Mouse (Mus musculus) heart, embryonic 11.5 days (tissue): ENCODE results near the gene Cdca7. TPM values are rescaled to one million over a fixed set of nuclear protein-coding genes. Genes with fewer than 3 reads are reported as not detected.
A peak's percentile ranks its signal among the peaks of the same experiment; 100 is the strongest.

Experiments
- ATAC-seq: fragments of 200-750 bp; cut with Nextera tagmentation; replicated peaks from 2 replicates; pipeline ENCODE4 v1.8.0; 2017; ENCODE audit warnings: moderate library complexity; ENCODE audit not compliant: insufficient number of reproducible peaks, low FRiP score, low TSS enrichment
- H3K27ac ChIP-seq: fragments of 300-500 bp; sonication (generic); 2 replicates; pipeline ENCODE4 v1.5.1; 2014; ENCODE audit warnings: mild to moderate bottlenecking, low read depth, low read length
- H3K27me3 ChIP-seq: fragments of 300-500 bp; sonication (generic); 2 replicates; pipeline ENCODE4 v1.6.1; 2014; ENCODE audit warnings: mild to moderate bottlenecking, low read length, mixed read lengths; ENCODE audit not compliant: control insufficient read depth, insufficient read depth
- H3K36me3 ChIP-seq: fragments of 300-500 bp; sonication (generic); 2 replicates; pipeline ENCODE4 v1.6.1; 2014; ENCODE audit warnings: mild to moderate bottlenecking, low read length, moderate library complexity, mixed read lengths; ENCODE audit not compliant: control insufficient read depth, insufficient read depth
- H3K4me1 ChIP-seq: fragments of 300-500 bp; sonication (generic); 2 replicates; pipeline ENCODE4 v1.6.1; 2014; ENCODE audit warnings: low read length; ENCODE audit not compliant: control insufficient read depth, insufficient read depth
- H3K4me2 ChIP-seq: fragments of 300-500 bp; sonication (generic); 2 replicates; pipeline ENCODE4 v1.6.1; 2014; ENCODE audit warnings: mild to moderate bottlenecking, moderate library complexity
- H3K4me3 ChIP-seq: fragments of 300-500 bp; sonication (generic); 2 replicates; pipeline ENCODE4 v1.5.1; 2014; ENCODE audit warnings: low read depth, low read length
- H3K9ac ChIP-seq: fragments of 300-500 bp; sonication (generic); 2 replicates; pipeline ENCODE4 v1.6.1; 2014; ENCODE audit warnings: mild to moderate bottlenecking, low read depth, low read length, moderate library complexity
- H3K9me3 ChIP-seq: fragments of 300-500 bp; sonication (generic); replicated peaks from 2 replicates; pipeline ENCODE4 v1.6.1; 2016; ENCODE audit warnings: low read length; ENCODE audit not compliant: control insufficient read depth
- WGBS: fragments of 180-500 bp; shearing (Covaris S2); extraction: QIAGEN DNeasy Blood & Tissue Kit; methylation state at CpG from one replicate; pipeline ENCODE4 v1.1.7; 2014; ENCODE audit not compliant: insufficient replicate concordance; 5-methylcytosine and 5-hydroxymethylcytosine counted together
- polyA plus RNA-seq: library from polyadenylated mRNA; unstranded; fragments of >200 nt; fragmentation: Nextera tagmentation; extraction: Ambion mirVana; gene quantifications from 2 replicates; pipeline ENCODE4 v1.2.1, GENCODE M21; 2014

The Cdca7 gene
- polyA plus RNA-seq, 1 experiment from 2014 or later = 64.3 TPM

GRCm38 (mm10) chr2:72502041-72502813, 26.3 kb downstream of the Cdca7 start:
- Histone ChIP-seq H3K36me3 (no peaks in the 10 kb centered on the region), H3K4me3 (no peak overlapping the region), H3K4me1 (peaks cover 3% of the 10 kb centered on the region; the same call in 1 of the 2 replicates), H3K9ac (no peak overlapping the region), H3K27me3 (peaks cover 5% of the 10 kb centered on the region; the same call in 1 of the 2 replicates), H3K4me2 (no peak overlapping the region), H3K27ac (no peak overlapping the region), H3K9me3 (no peaks in the 10 kb centered on the region)
- WGBS = 83% methylated on average over 16 of the region's 16 CpGs
- ATAC-seq = no peak

GRCm38 (mm10) chr2:72503646-72504045, 27.7 kb downstream of the Cdca7 start:
- no peak overlapping the region for H3K27ac ChIP-seq
- no peak for ATAC-seq
- H3K4me3 ChIP-seq = no peak overlapping the region
- peaks cover 3% of the 10 kb centered on the region; the same call in 1 of the 2 replicates for H3K27me3 ChIP-seq
- peaks cover 9% of the 10 kb centered on the region for H3K4me1 ChIP-seq
- 68% methylated on average over 9 of the region's 9 CpGs for WGBS
- no peaks in the 10 kb centered on the region for H3K36me3 ChIP-seq
- no peaks in the 10 kb centered on the region for H3K9me3 ChIP-seq
- H3K9ac ChIP-seq = no peak overlapping the region
- H3K4me2 ChIP-seq = no peak overlapping the region

- H3K4me2 ChIP-seq = peak overlapping the region; percentile 60
- 0 out of 2 replicates have a peak overlapping the region, but pooled peaks have one; percentile 4 for H3K4me3 ChIP-seq
- H3K9ac ChIP-seq = no peak overlapping the region
- no peaks in the 10 kb centered on the region for H3K27me3 ChIP-seq
- ATAC-seq = no peak
- 25% methylated on average over 18 of the region's 18 CpGs for WGBS
- H3K4me1 ChIP-seq = peaks cover 9% of the 10 kb centered on the region; the same call in 1 of the 2 replicates
- no peaks in the 10 kb centered on the region for H3K9me3 ChIP-seq
- no peaks in the 10 kb centered on the region for H3K36me3 ChIP-seq
- no peak overlapping the region for H3K27ac ChIP-seq
These were observed 32.1 kb downstream of the Cdca7 start for GRCm38 (mm10) chr2:72507855-72508635.

- Histone ChIP-seq H3K36me3 (no peaks in the 10 kb centered on the region), H3K27ac (no peak overlapping the region), H3K9me3 (no peaks in the 10 kb centered on the region), H3K27me3 (no peaks in the 10 kb centered on the region), H3K4me3 (no peak overlapping the region), H3K4me1 (peaks cover 9% of the 10 kb centered on the region; the same call in 1 of the 2 replicates), H3K4me2 (no peak overlapping the region), H3K9ac (no peak overlapping the region)
- 78% methylated on average over 8 of the region's 8 CpGs for WGBS
- no peak for ATAC-seq
These were observed 32.9 kb downstream of the Cdca7 start for GRCm38 (mm10) chr2:72508891-72509290.

GRCm38 (mm10) chr2:72515526-72515925, 39.6 kb downstream of the Cdca7 start:
- H3K4me3 ChIP-seq = no peak overlapping the region
- H3K4me1 ChIP-seq = 0 out of 2 replicates have a peak, but pooled peaks cover 2% of the 10 kb centered on the region
- H3K4me2 ChIP-seq = no peak overlapping the region
- H3K36me3 ChIP-seq = no peaks in the 10 kb centered on the region
- no peak overlapping the region for H3K27ac ChIP-seq
- peaks cover 18% of the 10 kb centered on the region for H3K27me3 ChIP-seq
- 57% methylated on average over 7 of the region's 7 CpGs for WGBS
- H3K9ac ChIP-seq = no peak overlapping the region
- H3K9me3 ChIP-seq = no peaks in the 10 kb centered on the region
- ATAC-seq = no peak

- Histone ChIP-seq H3K36me3 (no peaks in the 10 kb centered on the region), H3K4me3 (no peak overlapping the region), H3K27ac (no peak overlapping the region), H3K9me3 (no peaks in the 10 kb centered on the region), H3K4me2 (no peak overlapping the region), H3K27me3 (peaks cover 18% of the 10 kb centered on the region), H3K4me1 (0 out of 2 replicates have a peak, but pooled peaks cover 2% of the 10 kb centered on the region), H3K9ac (no peak overlapping the region)
- 26% methylated on average over 17 of the region's 17 CpGs for WGBS
- ATAC-seq = peak; percentile 18; the same call in 1 of the 2 replicates
These were observed 40.2 kb downstream of the Cdca7 start for GRCm38 (mm10) chr2:72515971-72516719.

GRCm38 (mm10) chr2:72516720-72517089, 40.7 kb downstream of the Cdca7 start:
- no peak overlapping the region for H3K4me2 ChIP-seq
- ATAC-seq = no peak

GRCm38 (mm10) chr2:72524022-72524421, 48.1 kb downstream of the Cdca7 start:
- Histone ChIP-seq H3K9me3 (no peaks in the 10 kb centered on the region), H3K27ac (no peak overlapping the region), H3K27me3 (peaks cover 3% of the 10 kb centered on the region; the same call in 1 of the 2 replicates), H3K4me2 (no peak overlapping the region), H3K4me3 (no peak overlapping the region), H3K9ac (no peak overlapping the region), H3K36me3 (no peaks in the 10 kb centered on the region), H3K4me1 (no peaks in the 10 kb centered on the region)
- no peak for ATAC-seq
- 80% methylated on average over 12 of the region's 12 CpGs for WGBS

More at GRCm38 (mm10) chr2:72516720-72517089, 40.7 kb downstream of the Cdca7 start:
- 30% methylated on average over 8 of the region's 8 CpGs for WGBS
- H3K4me3 ChIP-seq = no peak overlapping the region
- no peak overlapping the region for H3K9ac ChIP-seq
- H3K27ac ChIP-seq = no peak overlapping the region
- 0 out of 2 replicates have a peak, but pooled peaks cover 2% of the 10 kb centered on the region for H3K4me1 ChIP-seq
- peaks cover 18% of the 10 kb centered on the region for H3K27me3 ChIP-seq
- no peaks in the 10 kb centered on the region for H3K36me3 ChIP-seq
- no peaks in the 10 kb centered on the region for H3K9me3 ChIP-seq
